In genomic region chr1:181980017-181980719, GRCm38 (mm10) we compare ENCODE assay signal across 16 mouse cellular contexts. TPM values are rescaled to one million over a fixed set of nuclear protein-coding genes. Genes with fewer than 3 reads are reported as not detected.
DNase-seq lines count a peak whose midpoint lies in the region; ATAC-seq and TF ChIP-seq lines count a peak whose summit lies in the region.
"Had no signal": no experiment of that assay in that cellular context is flagged by ENCODE, and none has a peak within 500 bp of the region (broad histone marks: within the 10 kb centered on the region; RNA-seq: fewer than 3 reads in every experiment).

No protein-coding gene starts in this region.

- H3K9ac ChIP-seq in forebrain, embryonic 13.5 days: no peak overlapping the region
- no peak overlapping the region for H3K9ac ChIP-seq in forebrain, embryonic 11.5 days (ENCODE audit: low read length)
- H3K9ac ChIP-seq in heart, postnatal 0 days (replicated peaks; ENCODE audit: low read depth, low read length): no peak overlapping the region
- no peak overlapping the region for H3K9ac ChIP-seq in limb, embryonic 12.5 days (replicated peaks)
- H3K9ac ChIP-seq in liver, embryonic 11.5 days (ENCODE audit: low read depth, low read length): no peak overlapping the region
- H3K9ac ChIP-seq: liver, embryonic 12.5 days; lung, embryonic 14.5 days; neural tube, embryonic 13.5 days had no signal

- DNase-seq in forebrain, embryonic 11.5 days (ENCODE audit: low spot score): no peak
- DNase-seq in heart, postnatal 0 days (ENCODE audit: low spot score): peak; percentile 61
- DNase-seq in heart, adult 11 months: no peak
- DNase-seq in limb, embryonic 10.5 days (ENCODE audit: low spot score): no peak
- DNase-seq in right cerebral cortex, postnatal 25 days: peak; percentile 23
- no peak for DNase-seq in liver, embryonic 11.5 days (ENCODE audit: low spot score)
- DNase-seq: cerebellum, adult 11-12 months; lung, embryonic 14.5 days; lung, postnatal 4 days had no signal

- H3K36me3 ChIP-seq in forebrain, embryonic 13.5 days (ENCODE audit: poor library complexity, severe bottlenecking): 0 out of 2 replicates have a peak, but pooled peaks cover 6% of the 10 kb centered on the region
- H3K36me3 ChIP-seq in forebrain, embryonic 11.5 days (ENCODE audit: control insufficient read depth, insufficient read depth, low read length): no peaks in the 10 kb centered on the region; the same call in 1 of the 2 replicates
- 0 out of 2 replicates have a peak, but pooled peaks cover 3% of the 10 kb centered on the region for H3K36me3 ChIP-seq in heart, postnatal 0 days (replicated peaks; ENCODE audit: control insufficient read depth, insufficient read depth, low read length)
- peaks cover 21% of the 10 kb centered on the region for H3K36me3 ChIP-seq in limb, embryonic 12.5 days
- peaks cover 27% of the 10 kb centered on the region for H3K36me3 ChIP-seq in limb, embryonic 10.5 days
- no peaks in the 10 kb centered on the region for H3K36me3 ChIP-seq in liver, embryonic 11.5 days (ENCODE audit: control insufficient read depth, insufficient read depth, low read length)
- H3K36me3 ChIP-seq: liver, embryonic 12.5 days had no signal

- ATAC-seq in forebrain, embryonic 13.5 days: peak; percentile 63; the same call in 1 of the 2 replicates
- no peak for ATAC-seq in forebrain, embryonic 11.5 days (replicated peaks; ENCODE audit: low FRiP score)
- ATAC-seq in heart, postnatal 0 days (ENCODE audit: insufficient read depth, low read depth): peak; percentile 24; the same call in 1 of the 2 replicates
- peak; percentile 76 for ATAC-seq in limb, embryonic 12.5 days (ENCODE audit: insufficient number of reproducible peaks, insufficient read depth, low FRiP score, low TSS enrichment, low read depth)
- no peak for ATAC-seq in liver, embryonic 11.5 days (replicated peaks; ENCODE audit: low FRiP score)
- ATAC-seq: intestine, embryonic 16.5 days; liver, embryonic 12.5 days had no signal

- no peaks in the 10 kb centered on the region for H3K27me3 ChIP-seq in forebrain, embryonic 13.5 days
- H3K27me3 ChIP-seq in forebrain, embryonic 11.5 days (ENCODE audit: control insufficient read depth, insufficient read depth, low read length): no peaks in the 10 kb centered on the region
- no peaks in the 10 kb centered on the region for H3K27me3 ChIP-seq in heart, postnatal 0 days (ENCODE audit: control insufficient read depth, insufficient read depth, low read length)
- no peaks in the 10 kb centered on the region for H3K27me3 ChIP-seq in limb, embryonic 12.5 days
- H3K27me3 ChIP-seq in limb, embryonic 10.5 days (ENCODE audit: low read depth, poor library complexity, severe bottlenecking): no peaks in the 10 kb centered on the region
- H3K27me3 ChIP-seq in liver, embryonic 11.5 days (replicated peaks; ENCODE audit: control insufficient read depth, insufficient read depth, low read length): no peaks in the 10 kb centered on the region
- H3K27me3 ChIP-seq: CH12.LX; liver, embryonic 12.5 days; neural tube, embryonic 13.5 days had no signal

- WGBS in forebrain, embryonic 13.5 days: 80% methylated on average over 14 of the region's 14 CpGs
- WGBS in forebrain, embryonic 11.5 days: 93% methylated on average over 14 of the region's 14 CpGs
- 40% methylated on average over 14 of the region's 14 CpGs for whole genome bisulfite sequencing in heart, postnatal 0 days
- 81% methylated on average over 14 of the region's 14 CpGs for WGBS in limb, embryonic 12.5 days
- 96% methylated on average over 14 of the region's 14 CpGs for whole genome bisulfite sequencing in limb, embryonic 10.5 days
- WGBS in liver, embryonic 11.5 days: 91% methylated on average over 14 of the region's 14 CpGs

- peak overlapping the region; percentile 48 for H3K27ac ChIP-seq in forebrain, embryonic 13.5 days
- H3K27ac ChIP-seq in forebrain, embryonic 11.5 days (ENCODE audit: low read depth, low read length): no peak overlapping the region
- peak overlapping the region; percentile 61 for H3K27ac ChIP-seq in heart, postnatal 0 days (ENCODE audit: low read depth)
- H3K27ac ChIP-seq in limb, embryonic 12.5 days: peak overlapping the region; percentile 35; the same call in 1 of the 2 replicates
- no peak overlapping the region for H3K27ac ChIP-seq in limb, embryonic 10.5 days
- no peak overlapping the region for H3K27ac ChIP-seq in liver, embryonic 11.5 days (ENCODE audit: low read depth, low read length)
- H3K27ac ChIP-seq: liver, embryonic 12.5 days; midbrain, embryonic 10.5 days; neural tube, embryonic 13.5 days had no signal

- H3K4me3 ChIP-seq in forebrain, embryonic 13.5 days: no peak overlapping the region
- no peak overlapping the region for H3K4me3 ChIP-seq in forebrain, embryonic 11.5 days (ENCODE audit: low read depth, low read length)
- no peak overlapping the region for H3K4me3 ChIP-seq in heart, postnatal 0 days (ENCODE audit: low read depth, low read length)
- H3K4me3 ChIP-seq in limb, embryonic 12.5 days (replicated peaks): no peak overlapping the region
- no peak overlapping the region for H3K4me3 ChIP-seq in limb, embryonic 10.5 days
- H3K4me3 ChIP-seq in liver, embryonic 11.5 days (ENCODE audit: low read depth, low read length): no peak overlapping the region
- H3K4me3 ChIP-seq: liver, embryonic 12.5 days; midbrain, embryonic 10.5 days; neural tube, embryonic 13.5 days had no signal

- TF ChIP-seq CTCF in heart, postnatal 0 days (IDR thresholded peaks at IDR 0.05; ENCODE audit: low read depth): no peak

- no peak for TF ChIP-seq EP300 in heart, postnatal 0 days (IDR thresholded peaks at IDR 0.05; ENCODE audit: low read depth)

- no peak overlapping the region for H3K4me2 ChIP-seq in forebrain, embryonic 13.5 days
- H3K4me2 ChIP-seq in forebrain, embryonic 11.5 days (ENCODE audit: low read depth, low read length, severe bottlenecking): no peak overlapping the region
- peak overlapping the region; percentile 28 for H3K4me2 ChIP-seq in heart, postnatal 0 days (ENCODE audit: low read depth, low read length)
- H3K4me2 ChIP-seq in limb, embryonic 12.5 days: no peak overlapping the region
- no peak overlapping the region for H3K4me2 ChIP-seq in liver, embryonic 11.5 days
- H3K4me2 ChIP-seq: liver, embryonic 12.5 days; lung, embryonic 14.5 days; neural tube, embryonic 13.5 days had no signal

- H3K9me3 ChIP-seq in forebrain, embryonic 13.5 days (replicated peaks): no peaks in the 10 kb centered on the region
- H3K9me3 ChIP-seq in forebrain, embryonic 11.5 days (ENCODE audit: control insufficient read depth, low read length): no peaks in the 10 kb centered on the region
- no peaks in the 10 kb centered on the region for H3K9me3 ChIP-seq in heart, postnatal 0 days (replicated peaks; ENCODE audit: control insufficient read depth, low read length)
- H3K9me3 ChIP-seq in limb, embryonic 12.5 days: no peaks in the 10 kb centered on the region
- no peaks in the 10 kb centered on the region for H3K9me3 ChIP-seq in limb, embryonic 10.5 days (replicated peaks)
- no peaks in the 10 kb centered on the region for H3K9me3 ChIP-seq in liver, embryonic 11.5 days (ENCODE audit: control insufficient read depth, low read length)
- H3K9me3 ChIP-seq: liver, embryonic 12.5 days; neural tube, embryonic 13.5 days had no signal

- peaks cover 21% of the 10 kb centered on the region for H3K4me1 ChIP-seq in forebrain, embryonic 13.5 days
- no peaks in the 10 kb centered on the region for H3K4me1 ChIP-seq in forebrain, embryonic 11.5 days (replicated peaks; ENCODE audit: control insufficient read depth, insufficient read depth, low read length)
- peaks cover 43% of the 10 kb centered on the region for H3K4me1 ChIP-seq in heart, postnatal 0 days (ENCODE audit: control insufficient read depth, insufficient read depth)
- H3K4me1 ChIP-seq in limb, embryonic 12.5 days (replicated peaks): peaks cover 15% of the 10 kb centered on the region
- H3K4me1 ChIP-seq in limb, embryonic 10.5 days: no peaks in the 10 kb centered on the region
- H3K4me1 ChIP-seq in liver, embryonic 11.5 days (replicated peaks; ENCODE audit: control insufficient read depth, insufficient read depth, low read length): no peaks in the 10 kb centered on the region
- H3K4me1 ChIP-seq: liver, embryonic 12.5 days had no signal

RNA-seq across cellular contexts. Expression of gene Enah, which starts 39.6 kb away (rescaled TPM):
- 35.0 and 37.3 TPM in 2 replicates for polyA plus RNA-seq in forebrain, embryonic 13.5 days (2015; fragmentation: Nextera tagmentation; extraction: Ambion mirVana)
- polyA plus RNA-seq in forebrain, embryonic 11.5 days (2014; fragmentation: Nextera tagmentation; extraction: Ambion mirVana): 40.8 and 42.4 TPM in 2 replicates
- 69.3 and 77.9 TPM in 2 replicates for total RNA-seq in heart, postnatal 0 days (2014; rRNA removed; ENCODE audit: low replicate concordance)
- 10.3 and 13.2 TPM in 2 replicates for polyA plus RNA-seq in heart, postnatal 0 days (2015; fragmentation: Nextera tagmentation; extraction: Ambion mirVana)
- polyA plus RNA-seq in limb, embryonic 12.5 days (2016; fragmentation: Nextera tagmentation; extraction: Ambion mirVana): 30.6 and 31.6 TPM in 2 replicates
- polyA plus RNA-seq in limb, embryonic 10.5 days (2016; fragmentation: Nextera tagmentation; extraction: Ambion mirVana): 23.0 and 23.6 TPM in 2 replicates
- 6.4 and 7.6 TPM in 2 replicates for polyA plus RNA-seq in liver, embryonic 11.5 days (2014; fragmentation: Nextera tagmentation; extraction: Ambion mirVana)

Comparison
In these comparisons a context has a peak if more than half of its experiments do, and no peak if none do; other contexts are left out.
1. ATAC-seq: peak in forebrain, embryonic 13.5 days (single experiment), heart, postnatal 0 days (single experiment) and limb, embryonic 12.5 days (single experiment); none in forebrain, embryonic 11.5 days (single experiment) and liver, embryonic 11.5 days (single experiment).
2. H3K27ac ChIP-seq: peak in forebrain, embryonic 13.5 days (single experiment), heart, postnatal 0 days (single experiment) and limb, embryonic 12.5 days (single experiment); none in forebrain, embryonic 11.5 days (single experiment), limb, embryonic 10.5 days (single experiment) and liver, embryonic 11.5 days (single experiment).
3. DNase-seq: peak in heart, postnatal 0 days (single experiment) and right cerebral cortex, postnatal 25 days (single experiment); none in forebrain, embryonic 11.5 days (single experiment), heart, adult 11 months (single experiment), limb, embryonic 10.5 days (single experiment) and liver, embryonic 11.5 days (single experiment).